In the genomic region with DNA sequence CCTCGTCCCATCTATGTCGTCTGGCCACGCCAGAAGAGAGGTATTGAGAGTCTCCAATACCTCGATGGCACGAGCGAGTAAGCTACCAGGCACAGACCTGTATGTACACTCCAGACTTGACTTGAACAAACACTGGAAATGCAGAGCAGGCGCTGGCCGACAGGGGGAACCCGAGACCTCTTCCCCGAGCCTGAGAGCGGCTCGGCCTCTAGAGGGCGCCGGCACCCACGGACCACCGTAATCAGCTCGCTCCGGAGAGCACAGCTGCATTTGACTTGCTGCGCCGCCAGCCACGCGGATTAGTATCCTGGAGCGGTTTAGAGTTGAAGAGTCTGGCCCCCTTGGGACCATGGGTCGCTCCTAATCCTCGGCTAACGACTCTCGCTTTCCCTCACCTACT, we compare ENCODE assay signal across 8 mouse cellular contexts. TPM values are rescaled to one million over a fixed set of nuclear protein-coding genes. Genes with fewer than 3 reads are reported as not detected.
A peak's percentile ranks its signal among the peaks of the same experiment; 100 is the strongest.
DNase-seq lines count a peak whose midpoint lies in the region; ATAC-seq and TF ChIP-seq lines count a peak whose summit lies in the region.

No protein-coding gene starts in this region.

- H3K9ac ChIP-seq in heart, embryonic 11.5 days (ENCODE audit: low read depth, low read length), result peak overlapping the region; percentile 59; the same call in 1 of the 2 replicates
- H3K9ac ChIP-seq in kidney, embryonic 16.5 days (replicated peaks; ENCODE audit: low read length), result peak overlapping the region; percentile 8; the same call in 1 of the 2 replicates

- WGBS in bone marrow, adult 2 months, result under 1% methylated on average over 27 of the region's 27 CpGs
- 1% methylated on average over 27 of the region's 27 CpGs for WGBS in heart, embryonic 11.5 days (ENCODE audit: insufficient replicate concordance)
- WGBS in kidney, embryonic 16.5 days, result under 1% methylated on average over 27 of the region's 27 CpGs

- peak overlapping the region; percentile 94 for H3K4me2 ChIP-seq in heart, embryonic 11.5 days
- H3K4me2 ChIP-seq in kidney, embryonic 16.5 days (replicated peaks; ENCODE audit: low read depth, low read length), result peak overlapping the region; percentile 82

- no peaks in the 10 kb centered on the region for H3K9me3 ChIP-seq in heart, embryonic 11.5 days (replicated peaks; ENCODE audit: control insufficient read depth, low read length)
- H3K9me3 ChIP-seq in kidney, embryonic 16.5 days (ENCODE audit: low read length), result no peaks in the 10 kb centered on the region

- peaks cover 79% of the 10 kb centered on the region for H3K27me3 ChIP-seq in heart, embryonic 11.5 days (ENCODE audit: control insufficient read depth, insufficient read depth, low read length)
- H3K27me3 ChIP-seq in kidney, embryonic 16.5 days (ENCODE audit: insufficient read depth, low read length), result peaks cover 73% of the 10 kb centered on the region

- TF ChIP-seq CTCF in bone marrow, adult 2 months (IDR thresholded peaks at IDR 0.05; ENCODE audit: control insufficient read depth, insufficient read depth, low read length), result peak; percentile 99

- peaks cover 1% of the 10 kb centered on the region; the same call in 1 of the 2 replicates for H3K4me1 ChIP-seq in bone marrow, adult 2 months (ENCODE audit: control insufficient read depth, insufficient read depth, low read length)
- H3K4me1 ChIP-seq in heart, embryonic 11.5 days (ENCODE audit: control insufficient read depth, insufficient read depth, low read length), result peaks cover 63% of the 10 kb centered on the region
- H3K4me1 ChIP-seq in kidney, embryonic 16.5 days (ENCODE audit: insufficient read depth, low read length), result peaks cover 85% of the 10 kb centered on the region

- H3K4me3 ChIP-seq in bone marrow, adult 2 months (replicated peaks; ENCODE audit: control insufficient read depth, low read depth, low read length), result no peak overlapping the region
- H3K4me3 ChIP-seq in heart, embryonic 11.5 days (ENCODE audit: low read depth, low read length), result peak overlapping the region; percentile 31
- peak overlapping the region; percentile 13 for H3K4me3 ChIP-seq in kidney, embryonic 16.5 days (ENCODE audit: low read length)

- no peak overlapping the region for H3K27ac ChIP-seq in bone marrow, adult 2 months (ENCODE audit: control insufficient read depth, insufficient read depth, low read depth, low read length, poor library complexity)
- H3K27ac ChIP-seq in heart, embryonic 11.5 days (ENCODE audit: low read depth, low read length), result no peak overlapping the region
- H3K27ac ChIP-seq in kidney, embryonic 16.5 days (ENCODE audit: low read length), result no peak overlapping the region

- no peaks in the 10 kb centered on the region for H3K36me3 ChIP-seq in heart, embryonic 11.5 days (ENCODE audit: control insufficient read depth, insufficient read depth, low read length)
- peaks cover 3% of the 10 kb centered on the region; the same call in 1 of the 2 replicates for H3K36me3 ChIP-seq in kidney, embryonic 16.5 days (ENCODE audit: insufficient read depth, low read length)

- peak; percentile 97 to 98 for DNase-seq in B cell, adult 2 months
- peak; percentile 92 for DNase-seq in liver
- peak; percentile 84 to 89 for DNase-seq in monocyte, adult 2 months (ENCODE audit: low read depth in 1 of 2, low spot score in 2 of 2)
- peak; percentile 86 to 91 for DNase-seq in spleen, postnatal 14 days (ENCODE audit: low spot score in 2 of 2)

- peak; percentile 85 for ATAC-seq in erythroblast, adult 5-6 weeks (replicated peaks; ENCODE audit: low FRiP score, poor library complexity, severe bottlenecking)
- 0 out of 2 replicates have a peak, but pooled peaks have one; percentile 29 for ATAC-seq in heart, embryonic 11.5 days (replicated peaks; ENCODE audit: insufficient number of reproducible peaks, low FRiP score, low TSS enrichment)
- peak; percentile 26; the same call in 1 of the 2 replicates for ATAC-seq in kidney, embryonic 16.5 days (ENCODE audit: low FRiP score, low TSS enrichment)

- TF ChIP-seq POLR2A in bone marrow, adult 2 months (IDR thresholded peaks at IDR 0.05; ENCODE audit: borderline replicate concordance, control insufficient read depth, low read depth, low read length), result no peak

RNA-seq across cellular contexts. Expression of a gene that starts 2.0 kb away (rescaled TPM):
- not detected in 2 replicates for polyA plus RNA-seq in bone marrow, adult 2 months (2011; ENCODE audit: insufficient read depth, insufficient read length, low replicate concordance, missing spikeins)
- not detected in 2 replicates for total RNA-seq in erythroblast, adult 5-6 weeks (2015; ENCODE audit: low replicate concordance)
- total RNA-seq in erythroblast, adult 5-6 weeks (2017; ENCODE audit: low replicate concordance), result not detected in 2 replicates
- polyA plus RNA-seq in heart, embryonic 11.5 days (2014; fragmentation: Nextera tagmentation; extraction: Ambion mirVana), result 10.1 and 13.9 TPM in 2 replicates
- 74.4 and 77.3 TPM in 2 replicates for polyA plus RNA-seq in kidney, embryonic 16.5 days (2015; fragmentation: Nextera tagmentation; extraction: Ambion mirVana)

RNA-seq across cellular contexts. Expression of a gene that starts 9.4 kb away (rescaled TPM):
- 36.7 and 39.9 TPM in 2 replicates for polyA plus RNA-seq in bone marrow, adult 2 months (2011; ENCODE audit: insufficient read depth, insufficient read length, low replicate concordance, missing spikeins)
- total RNA-seq in erythroblast, adult 5-6 weeks (2015; ENCODE audit: low replicate concordance), result 17.9 and 19.9 TPM in 2 replicates
- 12.3 and 18.3 TPM in 2 replicates for total RNA-seq in erythroblast, adult 5-6 weeks (2017; ENCODE audit: low replicate concordance)
- polyA plus RNA-seq in heart, embryonic 11.5 days (2014; fragmentation: Nextera tagmentation; extraction: Ambion mirVana), result 71.3 and 82.7 TPM in 2 replicates
- polyA plus RNA-seq in kidney, embryonic 16.5 days (2015; fragmentation: Nextera tagmentation; extraction: Ambion mirVana), result 119 and 123 TPM in 2 replicates

RNA-seq across cellular contexts. Expression of a gene that starts 11.3 kb away (rescaled TPM):
- 2.4 and 5.0 TPM in 2 replicates for polyA plus RNA-seq in bone marrow, adult 2 months (2011; ENCODE audit: insufficient read depth, insufficient read length, low replicate concordance, missing spikeins)
- not detected in 2 replicates for total RNA-seq in erythroblast, adult 5-6 weeks (2015; ENCODE audit: low replicate concordance)
- total RNA-seq in erythroblast, adult 5-6 weeks (2017; ENCODE audit: low replicate concordance), result not detected in 2 replicates
- 0.24 and 0.30 TPM in 2 replicates for polyA plus RNA-seq in heart, embryonic 11.5 days (2014; fragmentation: Nextera tagmentation; extraction: Ambion mirVana)
- 0.85 and 1.9 TPM in 2 replicates for polyA plus RNA-seq in kidney, embryonic 16.5 days (2015; fragmentation: Nextera tagmentation; extraction: Ambion mirVana)

RNA-seq across cellular contexts. Expression of a gene that starts 21.5 kb away (rescaled TPM):
- not detected in 2 replicates for polyA plus RNA-seq in bone marrow, adult 2 months (2011; ENCODE audit: insufficient read depth, insufficient read length, low replicate concordance, missing spikeins)
- total RNA-seq in erythroblast, adult 5-6 weeks (2015; ENCODE audit: low replicate concordance), result not detected in 2 replicates
- total RNA-seq in erythroblast, adult 5-6 weeks (2017; ENCODE audit: low replicate concordance), result not detected in 2 replicates
- 0.21 and 0.33 TPM in 2 replicates for polyA plus RNA-seq in heart, embryonic 11.5 days (2014; fragmentation: Nextera tagmentation; extraction: Ambion mirVana)
- 1.8 and 2.3 TPM in 2 replicates for polyA plus RNA-seq in kidney, embryonic 16.5 days (2015; fragmentation: Nextera tagmentation; extraction: Ambion mirVana)

Comparison
In these comparisons a context has a peak if more than half of its experiments do, and no peak if none do; other contexts are left out.
1. ATAC-seq: peak in every context shown above with its lines; median percentile 85 in erythroblast, adult 5-6 weeks; 29 in heart, embryonic 11.5 days; 26 in kidney, embryonic 16.5 days.
2. RNA of a gene that starts 2.0 kb away (polyA plus RNA-seq): 74.4 to 77.3 TPM in kidney, embryonic 16.5 days and 10.1 to 13.9 TPM in heart, embryonic 11.5 days; not detected in bone marrow, adult 2 months; every median in the first group is over 10 times any median in the second.
3. Peak in every context shown above with its lines, with median percentiles within 50 percentile points of each other: DNase-seq.